Mouse (Mus musculus) forebrain, embryonic 14.5 days (tissue): ENCODE measurements at regions not wholly inside any gene's neighbourhood (a gene's known extent, or its start where the extent isn't known, plus 50 kb on each side); places are given as distances from the start of the nearest gene placed in this dataset.

Source experiments
- ATAC-seq: fragments of 200-750 bp; cut with Nextera tagmentation; 2 replicates; pipeline ENCODE4 v1.8.0; 2017; ENCODE audit warnings: mild to moderate bottlenecking, moderate library complexity
- DNase-seq: peaks from one replicate; pipeline ENCODE4 v3.0.0-alpha.2; 2015; ENCODE audit warnings: low spot score
- H3K27ac ChIP-seq: fragments of 300-500 bp; sonication (generic); 2 replicates; pipeline ENCODE4 v1.5.1; 2014; ENCODE audit warnings: low read depth, mild to moderate bottlenecking, control low read depth, low read length, moderate library complexity
- H3K27me3 ChIP-seq: fragments of 300-500 bp; sonication (generic); replicated peaks from 2 replicates; pipeline ENCODE4 v1.6.1; 2014; ENCODE audit warnings: low read length, control low read depth, mixed read lengths; ENCODE audit not compliant: control insufficient read depth, insufficient read depth
- H3K36me3 ChIP-seq: fragments of 300-500 bp; sonication (generic); 2 replicates; pipeline ENCODE4 v1.6.1; 2014; ENCODE audit warnings: low read length, control low read depth; ENCODE audit not compliant: control insufficient read depth, insufficient read depth
- H3K4me1 ChIP-seq: fragments of 300-500 bp; sonication (generic); 2 replicates; pipeline ENCODE4 v1.6.1; 2014; ENCODE audit warnings: antibody characterized with exemption, low read length, control low read depth; ENCODE audit not compliant: control insufficient read depth, insufficient read depth
- H3K4me2 ChIP-seq: fragments of 300-500 bp; sonication (generic); 2 replicates; pipeline ENCODE4 v1.6.1; 2014; ENCODE audit warnings: mild to moderate bottlenecking, control low read depth, low read length
- H3K4me3 ChIP-seq: fragments of 300-500 bp; sonication (generic); 2 replicates; pipeline ENCODE4 v1.5.1; 2014; ENCODE audit warnings: low read depth, low read length, control low read depth
- H3K9ac ChIP-seq: fragments of 300-500 bp; sonication (generic); 2 replicates; pipeline ENCODE4 v1.6.1; 2014; ENCODE audit warnings: mild to moderate bottlenecking, low read length, control low read depth, moderate library complexity
- H3K9me3 ChIP-seq: fragments of 300-500 bp; sonication (generic); replicated peaks from 2 replicates; pipeline ENCODE4 v1.6.1; 2016; ENCODE audit warnings: low read length, control low read depth, mixed read lengths; ENCODE audit not compliant: control insufficient read depth
- WGBS: fragments of 180-500 bp; shearing (Covaris S2); extraction: QIAGEN DNeasy Blood & Tissue Kit; methylation state at CpG from one replicate; pipeline ENCODE4 v1.1.7; 2014; 5-methylcytosine and 5-hydroxymethylcytosine counted together

DNA sequence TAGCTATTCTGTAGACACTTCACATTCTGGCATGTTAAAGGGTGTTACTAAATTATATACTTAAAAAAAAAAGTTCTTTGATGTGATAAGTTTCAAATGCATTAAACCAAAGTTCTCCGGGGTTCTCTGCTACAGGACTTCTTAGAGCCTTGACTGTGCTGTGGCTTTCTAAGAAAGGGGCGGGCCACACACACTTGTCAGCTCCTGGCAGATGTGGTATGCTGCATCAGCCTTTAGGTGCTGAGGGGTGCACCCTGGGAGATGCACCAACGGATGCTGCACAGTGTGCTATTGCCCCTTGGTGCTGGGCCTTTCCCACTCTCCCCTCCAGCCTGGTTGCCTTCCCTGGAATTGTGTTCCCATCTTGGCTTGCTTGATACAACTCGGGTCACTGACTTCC is 125.0 kb downstream of the Bcl2l11 start:
- DNase-seq (no peak), ATAC-seq (no peak)
- no peaks in the 10 kb centered on the region for H3K36me3 ChIP-seq
- H3K9me3 ChIP-seq: peaks cover 4% of the 10 kb centered on the region; the same call in 1 of the 2 replicates
- H3K4me2 ChIP-seq: no peak overlapping the region
- H3K27ac ChIP-seq: no peak overlapping the region
- no peak overlapping the region for H3K4me3 ChIP-seq
- H3K4me1 ChIP-seq: no peaks in the 10 kb centered on the region
- no peak overlapping the region for H3K9ac ChIP-seq
- WGBS: 86% methylated on average over 4 of the region's 4 CpGs
- no peaks in the 10 kb centered on the region for H3K27me3 ChIP-seq

DNA sequence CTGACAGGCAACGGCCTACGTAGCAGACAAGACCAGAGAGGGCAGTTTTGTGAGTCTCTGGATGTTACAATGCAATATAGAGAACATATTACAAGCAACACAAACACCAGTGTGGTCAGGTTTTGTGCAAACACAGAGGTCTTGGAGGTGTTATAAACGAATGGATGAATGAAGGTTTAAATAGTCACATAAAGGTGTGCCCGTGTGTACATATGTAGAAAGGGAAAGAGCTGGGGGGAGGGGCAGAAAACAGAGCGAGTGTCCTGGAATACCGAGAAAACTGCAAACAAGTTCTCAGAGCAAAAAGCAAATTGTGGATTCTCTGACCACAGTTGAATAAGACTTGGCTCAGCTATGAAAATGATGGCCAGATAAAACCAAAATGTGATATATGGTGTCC is 130.8 kb downstream of the Bcl2l11 start:
- no peaks in the 10 kb centered on the region for H3K4me1 ChIP-seq
- ATAC-seq (no peak), DNase-seq (no peak)
- no peak overlapping the region for H3K27ac ChIP-seq
- 80% methylated on average over 6 of the region's 6 CpGs for WGBS
- H3K36me3 ChIP-seq: no peaks in the 10 kb centered on the region
- no peaks in the 10 kb centered on the region for H3K27me3 ChIP-seq
- no peak overlapping the region for H3K4me2 ChIP-seq
- no peaks in the 10 kb centered on the region for H3K9me3 ChIP-seq
- no peak overlapping the region for H3K4me3 ChIP-seq
- no peak overlapping the region for H3K9ac ChIP-seq

DNA sequence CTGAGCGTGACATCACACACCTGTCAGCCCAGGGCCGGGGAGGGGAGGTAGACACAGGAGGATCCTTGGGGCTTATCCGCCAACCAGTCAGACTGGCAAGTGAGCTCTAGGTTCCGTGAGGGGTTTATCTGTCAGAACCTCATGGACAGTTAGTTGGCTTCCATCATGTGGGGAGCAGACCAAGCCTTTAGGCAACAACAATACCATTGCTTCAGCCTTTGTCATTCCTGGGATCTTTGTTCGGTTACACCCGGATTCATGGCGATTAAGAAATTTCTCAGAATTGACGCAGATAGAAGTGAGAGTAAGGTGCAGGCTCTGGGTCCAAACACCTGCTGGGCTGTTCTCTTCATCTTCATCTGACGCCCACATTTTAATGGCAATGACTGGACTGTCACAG is 131.4 kb downstream of the Bcl2l11 start:
- DNase-seq (no peak), ATAC-seq (no peak)
- Histone ChIP-seq H3K27ac (no peak overlapping the region), H3K4me3 (no peak overlapping the region), H3K27me3 (no peaks in the 10 kb centered on the region), H3K36me3 (no peaks in the 10 kb centered on the region), H3K9me3 (no peaks in the 10 kb centered on the region), H3K4me1 (no peaks in the 10 kb centered on the region), H3K4me2 (no peak overlapping the region), H3K9ac (no peak overlapping the region)
- WGBS: 85% methylated on average over 9 of the region's 9 CpGs

DNA sequence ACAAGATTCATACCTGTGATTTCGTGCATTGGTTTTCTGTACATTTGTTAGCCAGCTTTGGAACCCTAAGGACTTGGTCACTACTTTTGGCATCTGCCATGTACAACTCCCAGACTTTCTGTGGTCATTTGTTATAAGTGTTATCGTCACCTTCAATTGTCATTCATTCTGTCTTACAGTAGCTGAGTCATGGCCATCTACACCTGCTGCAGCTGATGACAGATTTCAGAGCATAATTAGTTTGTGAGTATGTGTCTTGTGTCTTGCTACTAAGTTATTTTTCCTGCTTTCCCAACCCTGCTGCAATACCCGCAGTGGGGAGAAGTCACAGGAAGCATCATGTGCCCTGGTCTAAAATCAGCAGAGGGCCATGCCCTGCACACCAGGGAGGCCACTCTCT is 138.0 kb downstream of the Bcl2l11 start:
- H3K36me3 ChIP-seq: no peaks in the 10 kb centered on the region
- no peak overlapping the region for H3K4me3 ChIP-seq
- no peak overlapping the region for H3K9ac ChIP-seq
- no peak for ATAC-seq
- H3K27me3 ChIP-seq: no peaks in the 10 kb centered on the region
- no peak overlapping the region for H3K27ac ChIP-seq
- no peak overlapping the region for H3K4me2 ChIP-seq
- no peaks in the 10 kb centered on the region for H3K9me3 ChIP-seq
- no peaks in the 10 kb centered on the region for H3K4me1 ChIP-seq
- WGBS: 87% methylated on average over 3 of the region's 3 CpGs
- no peak for DNase-seq

DNA sequence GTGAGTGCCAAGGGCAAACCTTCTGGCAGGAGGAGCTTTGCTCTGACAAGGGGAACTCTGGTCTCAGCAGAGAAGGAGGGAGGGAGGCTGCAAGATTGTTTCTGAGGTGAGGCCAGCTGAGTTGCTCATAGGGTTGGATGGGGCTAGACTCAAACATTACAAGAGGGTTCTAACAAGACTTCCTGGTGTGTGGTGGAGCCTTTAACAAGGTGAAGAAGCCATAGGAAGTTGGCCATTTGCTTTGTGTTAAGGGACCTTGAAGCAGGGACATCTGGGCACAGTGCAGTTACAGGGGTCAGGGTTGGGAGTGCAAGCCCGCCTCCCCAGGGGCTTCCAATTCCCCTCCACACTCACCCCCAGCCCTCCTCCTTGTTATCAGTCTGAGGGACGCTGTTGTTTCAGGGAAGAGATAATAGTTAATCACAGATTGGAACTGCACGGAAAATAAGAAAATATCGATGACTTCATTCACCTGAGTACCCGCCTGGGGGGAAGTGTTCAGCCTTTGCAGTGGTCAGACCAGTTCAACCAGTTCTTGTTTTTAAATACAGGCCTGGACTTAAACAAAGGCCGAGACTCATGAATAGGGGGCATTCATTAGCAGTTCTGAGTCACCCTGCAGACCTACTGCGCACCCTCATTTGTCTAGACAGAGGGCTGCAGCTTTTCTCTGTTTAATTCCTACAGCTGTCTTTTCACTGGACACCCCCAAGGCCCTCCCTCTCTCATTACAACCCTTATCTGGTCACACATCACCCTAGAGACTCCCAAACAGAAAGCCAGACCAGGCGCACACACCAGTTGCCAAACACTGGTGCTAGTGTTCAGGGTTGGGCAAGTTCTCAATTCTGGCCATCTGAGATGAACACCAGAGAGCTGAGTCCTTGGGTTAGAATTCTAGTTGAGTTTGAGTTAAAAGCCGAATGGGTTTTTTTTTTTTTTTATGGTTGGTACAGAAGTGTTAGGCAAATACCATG is 139.5 kb downstream of the Bcl2l11 start:
- DNase-seq: no peak
- Histone ChIP-seq H3K9me3 (no peaks in the 10 kb centered on the region), H3K4me2 (no peak overlapping the region), H3K4me3 (no peak overlapping the region), H3K27ac (no peak overlapping the region), H3K36me3 (no peaks in the 10 kb centered on the region), H3K9ac (no peak overlapping the region), H3K4me1 (no peaks in the 10 kb centered on the region), H3K27me3 (no peaks in the 10 kb centered on the region)
- no peak for ATAC-seq
- WGBS: 31% methylated on average over 9 of the region's 9 CpGs

DNA sequence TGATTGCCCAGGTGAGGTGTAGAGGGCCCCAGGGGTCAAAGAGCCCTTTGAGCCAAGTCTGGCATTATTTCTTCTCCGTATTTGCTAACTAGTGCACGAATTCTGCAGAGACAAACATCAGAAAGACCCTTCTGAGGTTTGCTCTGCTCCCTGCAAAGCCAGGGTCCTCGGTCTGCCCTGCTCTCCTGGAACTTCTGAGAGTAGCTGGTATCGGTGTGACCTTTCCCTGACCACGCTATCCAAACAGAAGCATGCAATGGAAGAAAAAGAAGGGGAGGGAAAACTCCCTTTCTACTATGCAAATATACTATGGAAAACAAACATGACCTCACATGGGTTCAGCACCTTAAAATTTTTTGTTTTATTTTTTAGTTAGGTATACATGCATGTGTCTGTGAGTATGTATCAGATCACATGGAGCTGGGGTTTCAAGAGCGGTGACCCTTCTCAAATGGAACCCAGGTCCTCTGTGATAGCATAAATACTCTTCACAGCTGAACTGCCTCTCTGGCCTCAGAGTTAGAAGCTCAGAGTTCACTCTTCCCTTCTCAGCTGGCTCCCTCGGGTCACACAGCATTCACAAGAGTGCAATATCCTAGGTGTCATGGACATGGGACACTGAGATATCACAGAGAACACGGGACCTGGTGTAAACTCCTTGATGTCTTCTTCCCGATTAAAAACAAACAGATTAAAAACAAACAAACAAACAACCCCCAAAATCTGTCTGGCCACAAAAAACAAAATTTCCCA is 144.7 kb downstream of the Bcl2l11 start:
- Histone ChIP-seq H3K4me1 (no peaks in the 10 kb centered on the region), H3K4me2 (no peak overlapping the region), H3K36me3 (no peaks in the 10 kb centered on the region), H3K27me3 (no peaks in the 10 kb centered on the region), H3K9me3 (no peaks in the 10 kb centered on the region), H3K27ac (no peak overlapping the region), H3K9ac (no peak overlapping the region), H3K4me3 (no peak overlapping the region)
- DNase-seq (no peak), ATAC-seq (no peak)
- 83% methylated on average over 9 of the region's 9 CpGs for WGBS

DNA sequence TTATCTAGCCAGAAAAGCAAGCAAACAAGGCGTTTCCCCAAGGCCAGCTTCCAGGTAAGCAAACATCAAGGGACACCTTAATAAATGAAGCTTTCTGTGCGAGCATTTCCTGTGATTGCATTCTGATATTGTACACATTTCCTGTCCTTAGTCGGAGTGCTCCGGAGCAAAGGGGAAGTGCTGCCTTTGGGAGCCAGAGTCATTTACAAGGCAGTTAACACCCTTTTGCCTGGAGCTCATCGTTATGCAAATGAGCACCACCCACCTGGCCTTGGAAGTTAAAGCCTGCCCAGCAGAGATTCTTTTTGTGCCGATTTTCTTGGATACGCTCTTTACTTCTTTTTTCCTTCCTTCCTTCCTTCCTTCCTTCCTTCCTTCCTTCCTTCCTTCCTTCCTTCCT is 147.0 kb downstream of the Bcl2l11 start:
- H3K27me3 ChIP-seq: no peaks in the 10 kb centered on the region
- no peak for DNase-seq
- H3K27ac ChIP-seq: no peak overlapping the region
- H3K9me3 ChIP-seq: no peaks in the 10 kb centered on the region
- peaks cover 10% of the 10 kb centered on the region for H3K4me1 ChIP-seq
- H3K4me3 ChIP-seq: no peak overlapping the region
- ATAC-seq: no peak
- H3K9ac ChIP-seq: no peak overlapping the region
- 26% methylated on average over 7 of the region's 7 CpGs for WGBS
- no peaks in the 10 kb centered on the region for H3K36me3 ChIP-seq
- H3K4me2 ChIP-seq: no peak overlapping the region

DNA sequence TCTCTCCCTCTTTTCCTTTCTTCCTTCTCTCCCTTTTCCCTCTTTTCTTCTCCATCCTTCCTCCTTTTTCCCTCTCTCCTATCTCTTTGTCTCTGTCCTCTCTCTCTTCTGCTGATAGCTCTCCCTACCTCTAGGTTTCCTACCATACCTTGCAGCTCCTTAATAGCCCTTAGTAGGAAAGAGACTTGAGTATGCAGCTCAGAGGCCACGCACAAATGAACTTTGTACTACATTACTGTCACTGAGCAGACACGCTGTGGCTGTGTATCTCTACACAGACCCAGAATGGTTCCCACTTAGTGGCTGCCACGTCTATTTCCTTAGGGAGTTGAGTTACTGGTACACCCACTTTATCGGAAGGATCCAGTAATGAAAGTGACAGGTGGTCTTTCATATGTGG is 147.5 kb downstream of the Bcl2l11 start:
- WGBS: 61% methylated on average over 4 of the region's 4 CpGs
- H3K4me2 ChIP-seq: no peak overlapping the region
- no peaks in the 10 kb centered on the region for H3K9me3 ChIP-seq
- H3K4me1 ChIP-seq: peaks cover 14% of the 10 kb centered on the region
- H3K27ac ChIP-seq: no peak overlapping the region
- H3K9ac ChIP-seq: no peak overlapping the region
- no peaks in the 10 kb centered on the region for H3K27me3 ChIP-seq
- DNase-seq: no peak
- ATAC-seq: no peak
- H3K36me3 ChIP-seq: no peaks in the 10 kb centered on the region
- no peak overlapping the region for H3K4me3 ChIP-seq

DNA sequence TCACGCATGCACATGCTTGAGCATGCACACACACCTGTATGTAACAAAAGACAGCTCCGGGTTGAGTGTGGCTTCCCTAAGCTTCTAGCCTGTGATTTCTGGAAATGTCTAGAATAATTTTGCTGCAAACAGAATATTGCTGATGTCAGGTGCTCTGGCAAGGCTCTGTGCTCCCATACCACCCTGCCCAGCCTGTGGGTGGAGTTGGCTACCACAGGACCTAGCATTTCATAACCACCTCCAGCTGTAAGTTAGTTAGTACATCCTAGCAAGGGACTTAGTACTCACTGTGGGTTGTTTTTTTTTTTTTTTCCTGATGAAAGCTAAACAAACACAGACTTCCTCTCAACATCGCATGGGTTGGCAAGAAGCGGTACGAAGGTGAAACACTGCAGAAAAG is 150.5 kb downstream of the Bcl2l11 start:
- H3K27me3 ChIP-seq: no peaks in the 10 kb centered on the region
- ATAC-seq: no peak
- H3K36me3 ChIP-seq: no peaks in the 10 kb centered on the region
- 94% methylated on average over 5 of the region's 5 CpGs for WGBS
- no peak overlapping the region for H3K4me2 ChIP-seq
- H3K27ac ChIP-seq: no peak overlapping the region
- no peak for DNase-seq
- H3K4me3 ChIP-seq: no peak overlapping the region
- peaks cover 22% of the 10 kb centered on the region for H3K4me1 ChIP-seq
- H3K9ac ChIP-seq: no peak overlapping the region
- no peaks in the 10 kb centered on the region for H3K9me3 ChIP-seq
